Mouse (Mus musculus) heart, embryonic 10.5 days (tissue): ENCODE results near the gene H2-Ob. TPM values are rescaled to one million over a fixed set of nuclear protein-coding genes. Genes with fewer than 3 reads are reported as not detected.

ENCODE experiments used
- DNase-seq: peaks from one replicate; pipeline ENCODE4 v3.0.0-alpha.2; 2017; ENCODE audit warnings: low spot score
- H3K27ac ChIP-seq: fragments of 300-500 bp; sonication (generic); 2 replicates; pipeline ENCODE4 v1.5.1; 2016; ENCODE audit warnings: mild to moderate bottlenecking
- H3K27me3 ChIP-seq: fragments of 300-500 bp; sonication (generic); 2 replicates; pipeline ENCODE4 v1.6.1; 2016; ENCODE audit warnings: mild to moderate bottlenecking; ENCODE audit not compliant: poor library complexity, insufficient read depth, severe bottlenecking
- H3K36me3 ChIP-seq: fragments of 300-500 bp; sonication (generic); 2 replicates; pipeline ENCODE4 v1.6.1; 2016; ENCODE audit warnings: mild to moderate bottlenecking, moderate library complexity
- H3K4me1 ChIP-seq: fragments of 300-500 bp; sonication (generic); 2 replicates; pipeline ENCODE4 v1.6.1; 2016; ENCODE audit warnings: mild to moderate bottlenecking
- H3K4me3 ChIP-seq: fragments of 300-500 bp; sonication (generic); 2 replicates; pipeline ENCODE4 v1.5.1; 2016; ENCODE audit warnings: mild to moderate bottlenecking, moderate library complexity
- H3K9me3 ChIP-seq: fragments of 300-500 bp; sonication (generic); 2 replicates; pipeline ENCODE4 v1.6.1; 2016; ENCODE audit warnings: mild to moderate bottlenecking, moderate library complexity
- WGBS: fragments of 180-500 bp; shearing (Covaris S2); methylation state at CpG from one replicate; pipeline ENCODE4 v1.1.7; 2016; 5-methylcytosine and 5-hydroxymethylcytosine counted together
- polyA plus RNA-seq: library from polyadenylated mRNA; unstranded; fragments of >200 nt; fragmentation: Nextera tagmentation; extraction: Ambion mirVana; gene quantifications from 2 replicates; pipeline ENCODE4 v1.2.1, GENCODE M21; 2016

Gene H2-Ob
- polyA plus RNA-seq, 1 experiment from 2014 or later, result not detected

GRCm38 (mm10) chr17:34280499-34281038 lies 41.9 kb downstream of the H2-Ob start:
- DNase-seq, result no peak
- H3K4me1 ChIP-seq, result no peaks in the 10 kb centered on the region
- H3K27ac ChIP-seq, result no peak overlapping the region
- 71% methylated on average over 1 of the region's 1 CpGs for WGBS
- H3K9me3 ChIP-seq, result no peaks in the 10 kb centered on the region
- peaks cover 23% of the 10 kb centered on the region; the same call in 1 of the 2 replicates for H3K27me3 ChIP-seq
- no peak overlapping the region for H3K4me3 ChIP-seq
- no peaks in the 10 kb centered on the region for H3K36me3 ChIP-seq

GRCm38 (mm10) chr17:34281836-34282235 lies 43.1 kb downstream of the H2-Ob start:
- H3K27ac ChIP-seq, result no peak overlapping the region
- no peaks in the 10 kb centered on the region for H3K9me3 ChIP-seq
- no peak for DNase-seq
- no peaks in the 10 kb centered on the region for H3K36me3 ChIP-seq
- 71% methylated on average over 1 of the region's 1 CpGs for WGBS
- peaks cover 23% of the 10 kb centered on the region; the same call in 1 of the 2 replicates for H3K27me3 ChIP-seq
- H3K4me1 ChIP-seq, result no peaks in the 10 kb centered on the region
- no peak overlapping the region for H3K4me3 ChIP-seq

- H3K9me3 ChIP-seq, result no peaks in the 10 kb centered on the region
- H3K4me3 ChIP-seq, result no peak overlapping the region
- no peaks in the 10 kb centered on the region for H3K4me1 ChIP-seq
- H3K36me3 ChIP-seq, result no peaks in the 10 kb centered on the region
- H3K27ac ChIP-seq, result no peak overlapping the region
- peaks cover 22% of the 10 kb centered on the region; the same call in 1 of the 2 replicates for H3K27me3 ChIP-seq
- no peak for DNase-seq
- WGBS, result 71% methylated on average over 4 of the region's 4 CpGs
These were observed 46.7 kb downstream of the H2-Ob start for GRCm38 (mm10) chr17:34285371-34285770.

- H3K4me3 ChIP-seq, result no peak overlapping the region
- H3K27ac ChIP-seq, result no peak overlapping the region
- no peaks in the 10 kb centered on the region for H3K36me3 ChIP-seq
- H3K4me1 ChIP-seq, result no peaks in the 10 kb centered on the region
- H3K9me3 ChIP-seq, result no peaks in the 10 kb centered on the region
- peaks cover 17% of the 10 kb centered on the region; the same call in 1 of the 2 replicates for H3K27me3 ChIP-seq
- no peak for DNase-seq
- WGBS, result 35% methylated on average over 4 of the region's 4 CpGs
These were observed 47.1 kb downstream of the H2-Ob start for GRCm38 (mm10) chr17:34285848-34286247.

GRCm38 (mm10) chr17:34286501-34286900 lies 47.8 kb downstream of the H2-Ob start:
- Histone ChIP-seq H3K36me3 (no peaks in the 10 kb centered on the region), H3K27me3 (peaks cover 11% of the 10 kb centered on the region; the same call in 1 of the 2 replicates), H3K4me1 (no peaks in the 10 kb centered on the region), H3K9me3 (no peaks in the 10 kb centered on the region), H3K4me3 (no peak overlapping the region), H3K27ac (no peak overlapping the region)
- 73% methylated on average over 5 of the region's 5 CpGs for WGBS
- DNase-seq, result no peak

- WGBS, result 66% methylated on average over 6 of the region's 6 CpGs
- no peaks in the 10 kb centered on the region for H3K36me3 ChIP-seq
- H3K4me3 ChIP-seq, result no peak overlapping the region
- H3K27me3 ChIP-seq, result peaks cover 11% of the 10 kb centered on the region; the same call in 1 of the 2 replicates
- H3K4me1 ChIP-seq, result no peaks in the 10 kb centered on the region
- no peaks in the 10 kb centered on the region for H3K9me3 ChIP-seq
- no peak overlapping the region for H3K27ac ChIP-seq
- DNase-seq, result no peak
These were observed 48.3 kb downstream of the H2-Ob start for GRCm38 (mm10) chr17:34286999-34287398.

GRCm38 (mm10) chr17:34287648-34288047 lies 48.9 kb downstream of the H2-Ob start, which contains the start of gene H2-Aa:
H2-Aa (minus strand) TSS chr17:34287823.
- no peak within 1 kb of the TSS for H3K27ac ChIP-seq
- no peaks in the 10 kb centered on the region for H3K9me3 ChIP-seq
- H3K36me3 ChIP-seq, result no peaks in the 10 kb centered on the region
- H3K4me1 ChIP-seq, result no peaks in the 10 kb centered on the region
- H3K4me3 ChIP-seq, result no peak within 1 kb of the TSS
- H3K27me3 ChIP-seq, result peaks cover 11% of the 10 kb centered on the region; the same call in 1 of the 2 replicates
- no peak for DNase-seq
- 16% methylated on average over 8 of the region's 8 CpGs for WGBS

GRCm38 (mm10) chr17:34288131-34288530 lies 49.4 kb downstream of the H2-Ob start:
- no peaks in the 10 kb centered on the region for H3K4me1 ChIP-seq
- 53% methylated on average over 3 of the region's 3 CpGs for WGBS

GRCm38 (mm10) chr17:34291609-34292008 lies 52.9 kb downstream of the H2-Ob start:
- WGBS, result 17% methylated on average over 8 of the region's 8 CpGs
- peaks cover under 1% of the 10 kb centered on the region; the same call in 1 of the 2 replicates for H3K27me3 ChIP-seq
- no peak overlapping the region for H3K4me3 ChIP-seq
- no peaks in the 10 kb centered on the region for H3K36me3 ChIP-seq
- no peaks in the 10 kb centered on the region for H3K4me1 ChIP-seq
- H3K27ac ChIP-seq, result no peak overlapping the region
- H3K9me3 ChIP-seq, result no peaks in the 10 kb centered on the region
- peak; percentile 88 for DNase-seq

More at GRCm38 (mm10) chr17:34288131-34288530, 49.4 kb downstream of the H2-Ob start:
- Histone ChIP-seq H3K27ac (no peak overlapping the region), H3K36me3 (no peaks in the 10 kb centered on the region), H3K9me3 (no peaks in the 10 kb centered on the region), H3K27me3 (peaks cover 11% of the 10 kb centered on the region; the same call in 1 of the 2 replicates), H3K4me3 (no peak overlapping the region)
- no peak for DNase-seq

- H3K36me3 ChIP-seq, result no peaks in the 10 kb centered on the region
- H3K27ac ChIP-seq, result no peak overlapping the region
- 79% methylated on average over 4 of the region's 4 CpGs for WGBS
- no peaks in the 10 kb centered on the region for H3K9me3 ChIP-seq
- no peaks in the 10 kb centered on the region for H3K4me1 ChIP-seq
- peaks cover 8% of the 10 kb centered on the region for H3K27me3 ChIP-seq
- H3K4me3 ChIP-seq, result no peak overlapping the region
- DNase-seq, result no peak
These were observed 53.9 kb downstream of the H2-Ob start for GRCm38 (mm10) chr17:34292570-34292969.

GRCm38 (mm10) chr17:34293533-34293932 lies 54.8 kb downstream of the H2-Ob start:
- Histone ChIP-seq H3K9me3 (no peaks in the 10 kb centered on the region), H3K27ac (no peak overlapping the region), H3K27me3 (peaks cover 15% of the 10 kb centered on the region), H3K4me1 (no peaks in the 10 kb centered on the region), H3K4me3 (no peak overlapping the region), H3K36me3 (no peaks in the 10 kb centered on the region)
- DNase-seq, result no peak
- WGBS, result 42% methylated on average over 2 of the region's 2 CpGs

GRCm38 (mm10) chr17:34294249-34294648 lies 55.5 kb downstream of the H2-Ob start:
- Histone ChIP-seq H3K4me1 (no peaks in the 10 kb centered on the region), H3K4me3 (no peak overlapping the region), H3K9me3 (no peaks in the 10 kb centered on the region), H3K27me3 (peaks cover 15% of the 10 kb centered on the region), H3K27ac (no peak overlapping the region), H3K36me3 (no peaks in the 10 kb centered on the region)
- no peak for DNase-seq
- 60% methylated on average over 4 of the region's 4 CpGs for WGBS

GRCm38 (mm10) chr17:34295307-34295706 lies 56.6 kb downstream of the H2-Ob start:
- no peaks in the 10 kb centered on the region for H3K4me1 ChIP-seq
- no peak for DNase-seq
- peaks cover 15% of the 10 kb centered on the region for H3K27me3 ChIP-seq

More at GRCm38 (mm10) chr17:34295307-34295706, 56.6 kb downstream of the H2-Ob start:
- Histone ChIP-seq H3K9me3 (no peaks in the 10 kb centered on the region), H3K27ac (no peak overlapping the region), H3K36me3 (no peaks in the 10 kb centered on the region), H3K4me3 (no peak overlapping the region)
